Mouse (Mus musculus): ENCODE data around the gene Nol9.

The Nol9 gene

GRCm38 (mm10) chr4:152038985-152039830 is at the start of gene Nol9:
Gene Nol9, plus strand, starts transcription at chr4:152039321.
- DNase-seq (ENCODE audit: low spot score in 2 of 2): peak; percentile 88 to 95

GRCm38 (mm10) chr4:151992091-151992490 is 47.0 kb upstream of the Nol9 start:
- no peak for DNase-seq (ENCODE audit: low spot score in 2 of 2)

GRCm38 (mm10) chr4:151993035-151993434 is 46.1 kb upstream of the Nol9 start:
- DNase-seq (ENCODE audit: low spot score in 2 of 2): no peak

GRCm38 (mm10) chr4:151994228-151995171 is 44.6 kb upstream of the Nol9 start:
- no peak for DNase-seq (ENCODE audit: low spot score in 2 of 2)

GRCm38 (mm10) chr4:151995371-151996172 is 43.5 kb upstream of the Nol9 start:
- peak in 1 of 2 experiments; percentile 41 for DNase-seq (ENCODE audit: low spot score in 2 of 2)

- DNase-seq (ENCODE audit: low spot score in 2 of 2): peak; percentile 97 to 99
Observed at GRCm38 (mm10) chr4:151996173-151996950, 42.8 kb upstream of the Nol9 start, which contains the start of gene Phf13. Gene Phf13, minus strand, starts transcription at chr4:151996258.

- DNase-seq (ENCODE audit: low spot score in 2 of 2): no peak
Observed at GRCm38 (mm10) chr4:151996951-151997222, 42.2 kb upstream of the Nol9 start.

DNA sequence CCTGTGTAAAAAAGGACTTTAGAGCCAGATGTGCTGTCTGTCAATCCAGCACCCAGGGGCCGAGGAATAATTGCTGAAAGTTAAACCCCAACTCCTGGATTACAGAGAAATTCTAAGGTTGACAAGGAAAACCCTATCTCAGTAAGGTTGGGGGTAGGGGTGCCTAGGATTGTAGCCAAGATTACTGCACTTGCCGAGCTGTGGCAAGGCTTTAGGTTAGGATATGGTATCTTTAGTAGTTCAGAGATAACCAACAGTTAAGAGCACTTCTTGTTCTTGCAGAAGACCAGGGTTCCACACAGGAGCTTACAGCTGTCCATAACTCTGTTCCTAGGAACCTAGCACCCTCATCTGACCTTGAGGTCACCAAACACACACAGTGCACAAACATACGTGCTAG is 41.4 kb upstream of the Nol9 start:
- DNase-seq (ENCODE audit: low spot score in 2 of 2): no peak

- no peak for DNase-seq (ENCODE audit: low spot score in 2 of 2)
Observed at GRCm38 (mm10) chr4:151999481-151999880, 39.6 kb upstream of the Nol9 start.

DNA sequence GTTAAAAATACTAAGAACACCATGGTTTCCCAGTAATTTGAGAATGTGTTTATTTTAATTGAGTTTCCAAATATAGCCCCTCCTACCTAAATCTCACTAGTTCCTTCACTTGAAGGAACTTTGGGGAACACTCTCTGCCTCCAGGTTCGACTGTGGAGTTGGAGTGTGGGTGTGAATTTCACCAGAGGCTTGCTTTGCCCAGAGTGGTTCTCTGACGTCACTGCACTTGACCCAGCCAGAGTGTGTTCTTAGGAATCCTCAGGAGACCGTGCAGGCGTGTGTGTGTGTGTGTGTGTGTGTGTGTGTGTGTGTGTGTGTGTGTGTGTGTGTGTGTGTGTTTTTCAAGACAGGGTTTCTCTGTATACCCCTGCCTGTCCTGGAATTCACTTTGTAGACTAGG is 38.2 kb upstream of the Nol9 start:
- no peak for DNase-seq (ENCODE audit: low spot score in 2 of 2)

- no peak for DNase-seq (ENCODE audit: low spot score in 2 of 2)
Observed at GRCm38 (mm10) chr4:152001335-152001734, 37.8 kb upstream of the Nol9 start.

GRCm38 (mm10) chr4:152002063-152002462 is 37.1 kb upstream of the Nol9 start:
- no peak for DNase-seq (ENCODE audit: low spot score in 2 of 2)

- DNase-seq (ENCODE audit: low spot score in 2 of 2): no peak
Observed at GRCm38 (mm10) chr4:152006137-152006536, 33.0 kb upstream of the Nol9 start.

GRCm38 (mm10) chr4:152006812-152007211 is 32.3 kb upstream of the Nol9 start:
- no peak for DNase-seq (ENCODE audit: low spot score in 2 of 2)

- no peak for DNase-seq (ENCODE audit: low spot score in 2 of 2)
Observed at GRCm38 (mm10) chr4:152007481-152008147, 31.5 kb upstream of the Nol9 start.

GRCm38 (mm10) chr4:152008148-152008500 is 31.0 kb upstream of the Nol9 start:
- no peak for DNase-seq (ENCODE audit: low spot score in 2 of 2)

- peak; percentile 80 to 87 for DNase-seq (ENCODE audit: low spot score in 2 of 2)
Observed at GRCm38 (mm10) chr4:152008622-152009075, 30.5 kb upstream of the Nol9 start, which contains the start of gene Klhl21. Gene Klhl21, plus strand, starts transcription at chr4:152008803.

DNA sequence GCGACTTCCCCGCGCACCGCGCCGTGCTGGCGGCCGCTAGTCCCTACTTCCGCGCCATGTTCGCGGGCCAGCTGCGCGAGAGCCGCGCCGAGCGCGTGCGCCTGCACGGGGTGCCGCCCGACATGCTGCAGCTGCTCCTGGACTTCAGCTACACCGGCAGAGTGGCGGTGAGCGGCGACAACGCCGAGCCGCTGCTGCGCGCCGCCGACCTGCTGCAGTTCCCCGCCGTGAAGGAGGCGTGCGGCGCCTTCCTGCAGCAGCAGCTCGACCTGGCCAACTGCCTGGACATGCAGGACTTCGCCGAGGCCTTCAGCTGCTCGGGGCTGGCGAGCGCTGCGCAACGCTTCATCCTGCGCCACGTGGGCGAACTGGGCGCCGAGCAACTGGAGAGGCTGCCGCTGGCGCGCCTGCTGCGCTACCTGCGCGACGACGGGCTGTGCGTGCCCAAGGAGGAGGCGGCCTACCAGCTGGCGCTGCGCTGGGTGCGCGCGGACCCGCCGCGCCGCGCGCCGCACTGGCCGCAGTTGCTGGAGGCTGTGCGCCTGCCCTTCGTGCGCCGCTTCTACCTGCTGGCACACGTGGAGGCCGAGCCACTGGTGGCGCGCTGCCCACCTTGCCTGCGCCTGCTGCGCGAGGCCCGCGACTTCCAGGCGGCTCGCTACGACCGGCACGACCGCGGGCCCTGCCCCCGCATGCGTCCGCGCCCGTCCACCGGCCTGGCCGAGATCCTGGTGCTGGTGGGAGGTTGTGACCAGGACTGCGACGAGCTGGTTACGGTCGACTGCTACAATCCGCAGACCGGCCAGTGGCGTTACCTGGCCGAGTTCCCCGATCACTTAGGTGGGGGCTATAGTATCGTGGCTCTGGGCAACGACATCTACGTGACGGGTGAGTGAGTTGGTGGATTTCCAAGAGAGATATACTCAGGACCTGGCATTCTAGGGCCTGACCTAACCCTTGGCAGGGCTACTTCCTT is 29.8 kb upstream of the Nol9 start:
- DNase-seq (ENCODE audit: low spot score in 2 of 2): peak in 1 of 2 experiments; percentile 40

- DNase-seq (ENCODE audit: low spot score in 2 of 2): no peak
Observed at GRCm38 (mm10) chr4:152010091-152010706, 28.9 kb upstream of the Nol9 start.
